Comparison of ENCODE assay signal across 8 mouse cellular contexts in the genomic region with DNA sequence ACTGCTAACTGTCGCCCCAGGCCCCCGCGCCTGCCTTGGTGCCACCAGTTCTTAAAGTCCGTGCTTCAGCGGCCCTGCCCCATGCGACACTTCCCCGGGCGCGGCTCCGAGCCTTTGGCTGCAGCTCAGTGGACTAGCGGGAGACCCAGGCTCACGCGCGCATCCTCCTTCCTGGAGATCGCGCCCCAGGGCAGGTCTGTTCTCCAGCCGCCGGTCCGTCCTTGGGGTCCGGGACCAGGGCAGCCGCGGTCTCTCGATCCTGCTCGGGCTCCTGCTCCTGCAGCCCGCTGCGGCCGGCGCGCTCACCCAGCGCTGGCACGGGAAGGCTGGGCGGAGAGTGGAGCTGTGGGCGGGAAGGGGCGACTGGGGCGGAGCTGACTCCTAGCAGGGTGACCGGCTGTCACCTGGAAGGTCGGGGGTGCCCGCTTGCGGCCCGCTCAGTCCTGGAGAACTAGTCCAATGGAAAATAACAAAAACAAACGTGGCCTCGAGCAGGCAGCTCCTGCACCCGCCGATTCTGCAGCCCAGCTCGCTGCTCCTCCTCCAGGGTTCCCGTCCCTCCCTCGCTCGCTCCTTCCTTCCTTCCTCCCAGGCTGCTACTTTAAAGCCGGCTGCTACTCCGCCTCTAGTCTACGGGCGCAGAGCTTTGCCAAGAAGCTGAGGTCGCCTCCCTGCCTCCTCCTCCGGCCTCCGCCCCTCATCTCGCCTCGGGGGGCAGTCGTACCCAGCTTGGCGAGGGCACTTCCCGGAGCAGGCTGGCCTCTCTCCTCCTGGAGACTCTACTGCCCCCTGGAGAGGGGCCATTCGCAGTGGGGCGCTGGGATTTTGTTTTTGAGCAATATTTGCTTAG. TPM values are rescaled to one million over a fixed set of nuclear protein-coding genes. Genes with fewer than 3 reads are reported as not detected.
DNase-seq lines count a peak whose midpoint lies in the region; ATAC-seq lines count a peak whose summit lies in the region.

A gene (minus strand): TSS at position 673 of the 850 bp plus-strand sequence.

- peak within 1 kb of the TSS; percentile 68 for H3K9ac ChIP-seq in forebrain, embryonic 11.5 days (ENCODE audit: low read length)
- H3K9ac ChIP-seq in heart, embryonic 15.5 days: peak within 1 kb of the TSS; percentile 85
- 0 out of 2 replicates have a peak within 1 kb of the TSS, but pooled peaks have one; percentile 12 for H3K9ac ChIP-seq in liver, embryonic 15.5 days
- peak within 1 kb of the TSS; percentile 32 for H3K9ac ChIP-seq in neural tube, embryonic 11.5 days (ENCODE audit: low read length)

- H3K27ac ChIP-seq in forebrain, embryonic 11.5 days (ENCODE audit: low read depth, low read length): no peak within 1 kb of the TSS
- H3K27ac ChIP-seq in heart, embryonic 15.5 days: peak within 1 kb of the TSS; percentile 97
- H3K27ac ChIP-seq in liver, embryonic 15.5 days (replicated peaks): no peak within 1 kb of the TSS
- 0 out of 2 replicates have a peak within 1 kb of the TSS, but pooled peaks have one; percentile 34 for H3K27ac ChIP-seq in neural tube, embryonic 11.5 days (ENCODE audit: low read depth, low read length)

- H3K9me3 ChIP-seq in forebrain, embryonic 11.5 days (ENCODE audit: control insufficient read depth, low read length): no peaks in the 10 kb centered on the region
- H3K9me3 ChIP-seq in heart, embryonic 15.5 days (replicated peaks): no peaks in the 10 kb centered on the region
- H3K9me3 ChIP-seq in liver, embryonic 15.5 days (replicated peaks): no peaks in the 10 kb centered on the region
- no peaks in the 10 kb centered on the region for H3K9me3 ChIP-seq in neural tube, embryonic 11.5 days (ENCODE audit: control insufficient read depth, low read length)

- H3K4me3 ChIP-seq in forebrain, embryonic 11.5 days (ENCODE audit: low read depth, low read length): peak within 1 kb of the TSS; percentile 65
- H3K4me3 ChIP-seq in heart, embryonic 15.5 days: peak within 1 kb of the TSS; percentile 85
- H3K4me3 ChIP-seq in liver, embryonic 15.5 days (replicated peaks): peak within 1 kb of the TSS; percentile 57
- peak within 1 kb of the TSS; percentile 48 for H3K4me3 ChIP-seq in neural tube, embryonic 11.5 days (ENCODE audit: low read depth, low read length)

- peak; percentile 68 for DNase-seq in CD4-positive, CD25-positive, alpha-beta regulatory T cell, adult 2 months (ENCODE audit: low read depth, low spot score)
- DNase-seq in brain, embryonic 18.5 days (ENCODE audit: low read depth, low spot score): peak; percentile 49
- DNase-seq in forebrain, embryonic 11.5 days (ENCODE audit: low spot score): peak; percentile 90
- peak; percentile 86 to 95 for DNase-seq in kidney, postnatal 25 days
- peak; percentile 81 for DNase-seq in neural tube, embryonic 11.5 days (ENCODE audit: low spot score)
- peak; percentile 40 for DNase-seq in telencephalon, adult 2 months (ENCODE audit: low read depth, low spot score)

- WGBS in forebrain, embryonic 11.5 days: under 1% methylated on average over 49 of the region's 62 CpGs
- under 1% methylated on average over 62 of the region's 62 CpGs for WGBS in heart, embryonic 15.5 days
- under 1% methylated on average over 62 of the region's 62 CpGs for WGBS in liver, embryonic 15.5 days (ENCODE audit: insufficient replicate concordance)
- WGBS in neural tube, embryonic 11.5 days: under 1% methylated on average over 62 of the region's 62 CpGs

- H3K36me3 ChIP-seq in forebrain, embryonic 11.5 days (ENCODE audit: control insufficient read depth, insufficient read depth, low read length): no peaks in the 10 kb centered on the region
- no peaks in the 10 kb centered on the region for H3K36me3 ChIP-seq in heart, embryonic 15.5 days
- no peaks in the 10 kb centered on the region for H3K36me3 ChIP-seq in liver, embryonic 15.5 days (replicated peaks)
- no peaks in the 10 kb centered on the region for H3K36me3 ChIP-seq in neural tube, embryonic 11.5 days (ENCODE audit: control insufficient read depth, insufficient read depth, low read length)

- peaks cover 7% of the 10 kb centered on the region; the same call in 1 of the 2 replicates for H3K27me3 ChIP-seq in forebrain, embryonic 11.5 days (ENCODE audit: control insufficient read depth, insufficient read depth, low read length)
- H3K27me3 ChIP-seq in heart, embryonic 15.5 days: no peaks in the 10 kb centered on the region
- H3K27me3 ChIP-seq in liver, embryonic 15.5 days: peaks cover 29% of the 10 kb centered on the region
- H3K27me3 ChIP-seq in neural tube, embryonic 11.5 days (ENCODE audit: control insufficient read depth, insufficient read depth, low read length): peaks cover 3% of the 10 kb centered on the region; the same call in 1 of the 2 replicates

- peak; percentile 87 for ATAC-seq in forebrain, embryonic 11.5 days (replicated peaks; ENCODE audit: low FRiP score)
- ATAC-seq in heart, embryonic 15.5 days (replicated peaks; ENCODE audit: insufficient number of reproducible peaks, insufficient read depth, low FRiP score, low read depth): peak; percentile 92
- ATAC-seq in liver, embryonic 15.5 days (ENCODE audit: insufficient read depth): peak; percentile 81
- ATAC-seq in neural tube, embryonic 11.5 days (ENCODE audit: insufficient read depth, low FRiP score, low TSS enrichment): peak; percentile 74

- H3K4me2 ChIP-seq in forebrain, embryonic 11.5 days (ENCODE audit: low read depth, low read length, severe bottlenecking): peak within 1 kb of the TSS; percentile 99
- peak within 1 kb of the TSS; percentile 95 for H3K4me2 ChIP-seq in heart, embryonic 15.5 days
- H3K4me2 ChIP-seq in liver, embryonic 15.5 days: peak within 1 kb of the TSS; percentile 72
- H3K4me2 ChIP-seq in neural tube, embryonic 11.5 days (ENCODE audit: low read depth): peak within 1 kb of the TSS; percentile 95

- 0 out of 2 replicates have a peak, but pooled peaks cover 3% of the 10 kb centered on the region for H3K4me1 ChIP-seq in forebrain, embryonic 11.5 days (replicated peaks; ENCODE audit: control insufficient read depth, insufficient read depth, low read length)
- H3K4me1 ChIP-seq in heart, embryonic 15.5 days (replicated peaks): peaks cover 11% of the 10 kb centered on the region; the same call in 1 of the 2 replicates
- H3K4me1 ChIP-seq in liver, embryonic 15.5 days (replicated peaks): peaks cover 8% of the 10 kb centered on the region; the same call in 1 of the 2 replicates
- H3K4me1 ChIP-seq in neural tube, embryonic 11.5 days (ENCODE audit: control insufficient read depth, insufficient read depth, low read length): no peaks in the 10 kb centered on the region

RNA-seq across cellular contexts. Expression of the gene that starts here (rescaled TPM):
- polyA plus RNA-seq in forebrain, embryonic 11.5 days (2014; fragmentation: Nextera tagmentation; extraction: Ambion mirVana): 5.5 and 6.8 TPM in 2 replicates
- polyA plus RNA-seq in heart, embryonic 15.5 days (2015; fragmentation: Nextera tagmentation; extraction: Ambion mirVana): 25.5 and 26.2 TPM in 2 replicates
- 1.8 and 2.1 TPM in 2 replicates for polyA plus RNA-seq in liver, embryonic 15.5 days (2015; fragmentation: Nextera tagmentation; extraction: Ambion mirVana)
- polyA plus RNA-seq in neural tube, embryonic 11.5 days (2014; fragmentation: Nextera tagmentation; extraction: Ambion mirVana): 6.2 and 6.4 TPM in 2 replicates

Comparison
In these comparisons a context has a peak if more than half of its experiments do, and no peak if none do; other contexts are left out.
1. DNase-seq: peak in every context shown above with its lines; median percentile 90 in kidney, postnatal 25 days; 90 in forebrain, embryonic 11.5 days; 81 in neural tube, embryonic 11.5 days; 68 in CD4-positive, CD25-positive, alpha-beta regulatory T cell, adult 2 months; 49 in brain, embryonic 18.5 days; 40 in telencephalon, adult 2 months.
2. H3K27ac ChIP-seq: peak in heart, embryonic 15.5 days (single experiment) and neural tube, embryonic 11.5 days (single experiment); none in forebrain, embryonic 11.5 days (single experiment) and liver, embryonic 15.5 days (single experiment).
3. H3K9ac ChIP-seq: peak in every context shown above with its lines; median percentile 85 in heart, embryonic 15.5 days; 68 in forebrain, embryonic 11.5 days; 32 in neural tube, embryonic 11.5 days; 12 in liver, embryonic 15.5 days.
4. Peak in every context shown above with its lines, with median percentiles within 50 percentile points of each other: ATAC-seq, H3K4me2 ChIP-seq and H3K4me3 ChIP-seq.